Mouse (Mus musculus) ovary, adult 18-20 months (tissue): Measurements from ENCODE around the gene Senp7.

Experiments
- DNase-seq: peaks from one replicate; pipeline ENCODE4 v3.0.0; 2022; ENCODE audit warnings: low spot score, mixed read lengths

The Senp7 gene

DNA sequence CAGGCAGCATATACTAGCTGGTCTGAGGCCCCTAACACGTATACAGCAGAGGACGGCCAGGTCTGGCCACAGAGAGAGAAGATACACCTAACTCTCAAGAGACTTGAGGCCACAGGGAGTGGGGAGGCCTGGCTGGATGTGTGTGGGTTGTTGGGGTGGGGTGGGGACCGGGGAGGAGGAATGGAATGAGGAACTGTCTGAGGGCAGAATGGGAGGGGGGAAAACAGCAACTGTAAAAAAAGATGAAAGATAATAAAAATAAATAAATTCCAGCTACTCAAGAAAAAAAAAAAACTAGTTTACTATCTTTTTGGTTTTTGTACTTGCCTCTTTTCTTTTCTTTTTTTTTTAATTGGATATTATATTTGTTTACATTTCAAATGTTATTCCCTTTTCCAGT lies 91.8 kb downstream of the Senp7 start:
- DNase-seq: no peak

DNA sequence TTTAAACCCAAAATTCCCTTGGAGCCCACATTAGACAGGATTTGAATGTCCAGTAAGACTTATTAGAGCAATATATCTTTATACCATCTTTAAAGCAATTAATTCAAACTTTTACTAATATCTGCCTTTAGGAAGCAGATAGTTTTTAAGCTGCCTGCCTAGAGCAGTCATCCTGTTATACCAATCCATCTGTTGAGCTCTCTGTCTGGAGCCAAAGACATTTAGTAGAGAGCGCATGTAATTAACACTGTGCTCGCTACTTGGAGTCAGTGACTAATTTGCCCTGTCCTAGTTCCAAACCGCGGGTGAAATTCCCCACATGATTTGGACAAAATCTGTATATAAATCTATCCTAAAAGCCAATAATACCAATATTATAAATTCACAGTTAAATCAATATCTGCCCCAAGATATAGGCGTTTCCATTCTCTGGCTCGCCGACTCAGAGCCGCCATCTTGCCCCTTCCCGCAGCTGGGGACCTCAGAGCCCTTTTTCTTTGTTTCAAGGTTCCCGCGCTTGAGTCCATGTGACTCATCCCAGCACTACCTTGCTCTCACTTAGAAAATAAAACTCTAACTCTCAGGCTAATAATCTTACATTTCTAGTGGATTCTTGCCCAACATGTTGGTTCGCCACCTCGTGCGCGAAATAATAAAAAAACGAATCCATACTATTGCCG lies 96.9 kb downstream of the Senp7 start:
- DNase-seq: no peak

DNA sequence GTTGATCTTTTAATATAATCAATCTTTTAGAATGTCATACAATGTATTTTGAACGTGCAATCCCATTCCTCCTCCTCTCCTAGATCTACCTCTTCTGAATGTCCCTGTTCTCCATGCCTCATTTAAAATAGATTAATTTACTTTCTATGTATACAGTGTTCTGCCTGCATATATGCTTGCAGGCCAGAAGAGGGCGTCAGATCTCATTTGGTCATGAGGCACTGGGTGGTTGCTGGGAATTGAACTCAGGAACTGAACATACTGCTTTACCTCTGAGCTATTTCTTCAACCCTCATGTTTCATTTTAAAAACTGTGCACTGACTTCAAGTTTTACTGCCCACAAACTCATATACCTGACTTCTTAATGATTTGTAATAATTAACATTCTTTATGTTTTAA lies 99.5 kb downstream of the Senp7 start:
- no peak for DNase-seq

DNA sequence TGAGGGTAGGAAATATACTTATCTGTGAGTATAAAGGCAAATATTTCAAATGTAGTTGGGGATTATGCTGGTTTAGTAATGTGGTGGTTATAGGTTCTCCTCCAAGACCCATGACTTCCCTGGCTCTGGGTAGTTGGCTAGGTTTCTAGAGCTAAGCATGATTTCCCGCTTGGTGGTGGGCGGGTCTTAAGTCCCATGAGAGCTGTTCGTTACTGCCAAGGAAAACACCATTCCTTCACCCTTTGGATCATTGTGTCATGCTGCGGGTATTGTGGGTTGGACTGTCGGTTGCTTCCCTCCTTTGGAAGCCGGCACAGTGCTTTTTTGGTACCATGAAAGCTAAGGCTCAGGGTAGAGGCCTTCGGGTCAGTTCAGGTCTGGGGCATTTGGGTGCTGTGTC lies 115.3 kb downstream of the Senp7 start:
- no peak for DNase-seq

DNA sequence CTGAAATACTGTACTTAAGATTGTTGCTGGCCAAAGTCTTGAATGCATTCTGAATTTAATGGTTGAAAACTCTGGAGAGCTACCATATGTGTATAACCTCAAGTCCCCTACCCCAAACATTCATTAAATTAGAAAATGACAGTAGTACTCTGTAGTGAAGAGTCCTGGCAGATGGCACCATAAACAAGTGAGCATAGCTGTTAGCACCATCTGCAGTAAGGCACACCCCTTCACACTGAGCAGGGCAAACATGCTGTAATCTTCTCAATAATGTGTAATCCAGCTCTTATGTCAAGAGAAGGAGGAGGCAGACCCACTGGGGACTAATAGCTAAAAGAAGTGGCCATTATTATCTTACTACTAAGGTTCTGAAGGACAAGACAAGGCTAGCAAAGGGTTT lies 122.1 kb downstream of the Senp7 start:
- no peak for DNase-seq

DNA sequence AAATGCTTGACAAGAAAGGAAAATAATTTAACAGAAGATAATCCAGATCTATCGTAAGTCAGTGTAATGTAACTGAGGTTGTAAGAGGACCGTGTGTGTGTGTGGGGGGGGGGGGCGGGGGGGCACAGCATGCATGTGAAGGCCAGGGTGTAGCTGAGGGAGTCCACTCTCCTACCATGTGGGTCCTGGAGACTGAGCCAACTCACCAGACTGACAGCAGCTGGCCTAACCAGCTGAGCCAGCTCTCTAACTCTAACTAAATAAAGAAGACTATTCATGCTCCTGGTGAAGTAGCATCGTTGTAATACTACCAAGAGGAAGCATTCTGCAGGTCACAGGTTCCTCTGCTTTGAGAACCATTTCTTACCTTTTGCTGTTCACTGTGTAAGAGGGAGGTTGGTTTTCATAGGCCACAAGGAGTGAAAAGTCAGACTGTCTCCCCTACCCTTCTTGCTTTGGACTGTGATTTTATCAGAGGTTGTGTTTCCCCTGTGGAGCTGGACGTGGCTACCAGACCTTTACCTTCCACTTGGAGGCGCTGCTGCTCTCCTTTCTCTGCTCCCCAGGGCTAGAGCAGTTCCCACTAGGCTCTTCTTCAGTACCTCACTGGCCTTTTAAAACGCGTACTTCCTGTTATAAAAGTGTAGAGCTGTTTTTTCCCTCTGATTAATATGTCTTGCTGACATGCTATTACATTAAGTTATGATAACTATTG lies 127.9 kb downstream of the Senp7 start:
- DNase-seq: no peak

DNA sequence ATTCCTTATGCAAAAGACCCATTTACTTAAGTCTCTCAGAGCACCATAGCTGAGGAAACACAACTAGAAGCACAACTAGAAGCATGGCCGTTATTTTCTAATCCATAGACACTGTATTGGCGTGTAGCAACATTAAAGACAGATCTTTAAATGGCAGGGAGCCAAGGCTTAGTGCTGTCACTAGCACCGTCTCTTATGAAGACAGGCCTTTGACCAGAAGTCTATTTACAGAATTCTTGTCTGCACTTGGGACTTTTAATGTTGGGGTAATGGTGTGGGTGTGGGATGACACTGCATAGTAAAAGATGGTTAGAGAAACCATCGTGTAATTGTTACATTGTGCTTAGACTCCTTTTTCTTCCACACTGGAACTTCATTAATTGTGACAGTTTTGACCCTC lies 138.7 kb downstream of the Senp7 start:
- no peak for DNase-seq

DNA sequence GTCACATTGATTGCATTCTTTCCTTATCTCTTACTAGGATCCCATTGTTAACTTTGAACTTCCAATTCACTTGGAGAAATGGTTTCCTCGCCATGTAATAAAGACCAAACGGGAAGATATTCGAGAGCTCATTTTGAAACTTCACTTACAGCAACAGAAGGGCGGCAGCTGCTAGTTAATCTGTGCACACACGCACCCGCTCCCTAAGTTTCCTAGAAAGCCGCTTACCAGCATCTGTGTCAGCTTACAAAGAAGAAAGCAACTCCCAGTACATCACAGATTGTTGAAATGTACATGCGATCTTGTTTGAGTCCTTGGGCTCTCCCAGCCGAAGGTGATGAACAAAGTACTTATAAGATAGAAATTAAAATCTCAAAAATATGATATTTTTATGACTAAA lies 140.1 kb downstream of the Senp7 start:
- no peak for DNase-seq

DNA sequence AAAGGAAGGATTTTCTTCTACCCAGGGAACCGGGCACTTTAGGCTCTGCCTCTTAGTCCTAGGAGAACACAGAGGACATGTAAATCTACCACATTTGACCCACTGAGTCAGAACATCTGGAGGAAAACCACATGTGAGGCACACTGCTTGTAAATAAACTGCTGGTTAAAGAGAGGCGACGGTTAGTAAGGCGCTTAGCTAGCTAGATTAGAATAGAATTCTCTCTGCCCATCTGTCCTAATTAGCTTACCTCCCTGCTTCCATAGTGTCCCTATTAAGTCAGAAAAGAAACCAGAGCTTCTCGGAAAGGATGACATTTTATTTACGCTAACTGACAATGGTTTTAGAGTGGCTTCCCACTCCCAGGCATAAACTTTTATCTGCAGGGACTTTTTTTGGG lies 155.9 kb downstream of the Senp7 start, which contains the start of gene Impg2:
Gene Impg2, plus strand, starts transcription at position 263 of the 400 bp plus-strand sequence.
- no peak for DNase-seq

DNA sequence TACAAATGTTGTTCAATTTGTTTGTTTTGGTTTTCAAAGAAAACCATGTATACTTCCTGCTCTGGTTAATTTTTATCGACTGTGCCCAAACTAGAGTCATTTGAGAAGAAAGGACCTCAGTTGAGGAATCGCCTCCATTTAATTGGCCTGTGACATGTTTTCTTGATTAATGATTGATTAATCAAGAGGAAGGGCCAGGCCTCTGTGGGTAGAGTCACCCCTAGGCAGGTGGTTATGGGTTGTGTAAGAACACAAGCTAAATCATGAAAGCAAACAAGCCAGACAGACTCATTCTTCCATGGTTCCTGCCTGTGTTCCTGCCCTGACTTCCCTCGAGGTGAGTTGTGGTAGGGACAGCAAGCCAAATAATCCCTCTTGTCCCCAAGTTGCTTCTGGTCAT lies 164.6 kb downstream of the Senp7 start:
- no peak for DNase-seq

DNA sequence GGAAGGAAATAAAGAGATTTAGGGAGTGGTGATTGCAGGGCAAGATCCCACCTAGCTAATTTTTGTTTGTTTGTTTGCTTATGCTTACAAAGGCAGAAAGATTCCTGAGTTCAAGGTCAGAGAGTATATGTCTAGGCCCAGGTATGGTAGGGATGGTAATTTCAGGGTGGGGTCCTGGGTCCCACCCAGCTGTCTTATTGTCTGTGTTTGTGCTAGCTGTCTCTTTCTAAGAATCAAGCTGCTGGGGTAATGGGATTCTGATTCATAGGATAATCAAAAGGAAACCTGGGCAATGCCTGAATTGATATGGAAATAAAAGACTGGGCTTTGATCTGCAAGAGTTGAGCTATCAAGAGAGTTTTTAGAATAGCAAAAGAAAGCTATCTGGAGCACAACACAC lies 179.5 kb downstream of the Senp7 start:
- DNase-seq: no peak

DNA sequence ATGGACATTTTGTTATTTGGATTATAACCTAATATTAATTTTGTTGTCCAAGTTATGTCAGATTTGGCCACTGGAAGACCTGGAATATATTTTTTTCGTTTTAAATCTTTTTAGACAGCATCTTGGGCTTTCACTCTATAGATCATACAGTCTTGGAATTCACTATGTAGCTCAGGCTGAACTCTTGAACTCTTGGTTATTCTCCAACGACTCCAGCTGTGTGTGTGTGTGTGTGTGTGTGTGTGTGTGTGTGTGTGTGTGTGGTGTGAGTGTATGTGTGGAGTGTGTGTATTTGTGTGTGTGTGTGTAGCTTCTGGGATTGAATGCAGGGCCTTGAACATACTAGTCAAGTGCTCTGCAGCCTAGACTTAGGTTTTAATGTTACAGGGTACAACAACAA lies 181.3 kb downstream of the Senp7 start:
- no peak for DNase-seq

DNA sequence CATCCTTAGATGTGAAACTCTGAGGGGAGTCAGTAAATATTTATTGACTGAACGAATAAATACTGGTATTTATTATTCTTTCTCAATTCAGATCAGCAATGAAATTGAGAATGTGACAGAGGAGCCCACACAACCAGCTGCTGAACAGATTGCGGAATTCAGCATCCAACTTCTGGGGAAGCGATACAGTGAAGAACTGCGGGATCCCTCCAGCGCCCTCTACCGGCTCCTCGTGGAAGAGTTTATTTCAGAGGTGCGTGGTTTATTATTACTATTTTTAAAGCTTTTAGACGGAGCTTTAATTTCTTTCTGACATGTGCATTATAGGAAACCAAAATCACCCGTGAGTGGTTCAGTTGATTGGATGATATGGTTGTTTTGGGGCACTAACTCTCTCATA lies 183.2 kb downstream of the Senp7 start:
- no peak for DNase-seq

DNA sequence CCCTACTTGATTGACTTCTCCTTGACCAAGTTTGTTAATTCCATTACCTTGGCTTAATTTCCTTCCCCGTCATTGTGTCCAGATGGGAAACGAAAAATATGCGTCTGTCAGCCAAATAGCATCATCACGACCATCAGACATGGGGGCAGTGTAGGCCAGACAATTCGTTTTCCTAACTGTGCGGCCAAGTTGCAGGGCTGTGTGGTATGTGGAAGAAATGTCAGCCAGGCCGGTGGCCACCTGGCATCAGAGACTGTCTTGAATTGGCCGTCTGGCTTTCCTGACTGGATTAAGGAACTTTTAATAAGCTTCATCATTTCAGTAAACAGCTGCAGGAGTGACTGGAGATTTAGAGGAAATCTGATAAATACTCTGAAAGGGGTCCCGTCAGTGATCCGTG lies 184.6 kb downstream of the Senp7 start:
- no peak for DNase-seq
